ENCODE assay signal across 9 mouse cellular contexts in the genomic region with DNA sequence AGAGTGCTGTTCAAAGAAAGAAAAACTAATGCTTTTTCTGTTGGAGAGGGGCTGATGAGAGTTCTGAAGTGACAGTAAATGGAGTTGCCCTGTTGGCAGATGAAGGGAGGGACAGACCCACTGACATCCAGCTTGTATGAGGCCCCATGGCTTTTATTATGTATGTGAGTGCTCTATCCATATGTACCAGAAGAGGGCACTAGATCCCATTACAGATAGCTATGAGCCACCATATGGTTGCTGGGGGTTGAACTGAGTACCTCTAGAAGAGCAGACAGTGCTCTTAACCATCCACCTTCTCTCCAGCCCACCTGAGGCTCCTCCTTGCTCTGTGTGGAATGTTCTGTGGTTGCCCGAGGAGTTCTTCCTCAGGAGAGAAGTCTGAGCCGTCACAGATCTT. TPM values are rescaled to one million over a fixed set of nuclear protein-coding genes. Genes with fewer than 3 reads are reported as not detected.
DNase-seq lines count a peak whose midpoint lies in the region; ATAC-seq and TF ChIP-seq lines count a peak whose summit lies in the region.
"Had no signal": no experiment of that assay in that cellular context is flagged by ENCODE, and none has a peak within 500 bp of the region (broad histone marks: within the 10 kb centered on the region; RNA-seq: fewer than 3 reads in every experiment).

No protein-coding gene starts in this region.

- H3K36me3 ChIP-seq in lung, postnatal 0 days (ENCODE audit: insufficient read depth, low read length) = peaks cover 16% of the 10 kb centered on the region; the same call in 1 of the 2 replicates

- DNase-seq in cerebellum, adult 2 months = peak in 1 of 2 experiments; percentile 28
- DNase-seq in cerebellum, adult 8-10 months = no peak
- DNase-seq in lung, postnatal 0 days (ENCODE audit: low spot score) = peak; percentile 78
- no peak for DNase-seq in lung, adult 18-20 months
- peak; percentile 8 for DNase-seq in embryo, embryonic 9.5 days (ENCODE audit: extremely low spot score)
- no peak for DNase-seq in spleen, postnatal 10 days (ENCODE audit: low spot score in 2 of 2)
- no peak for DNase-seq in cerebellum, adult 11 months

- no peaks in the 10 kb centered on the region for H3K9me3 ChIP-seq in lung, postnatal 0 days (ENCODE audit: low read length)
- H3K9me3 ChIP-seq: heart, embryonic 15.5 days had no signal

- no peaks in the 10 kb centered on the region for H3K4me1 ChIP-seq in cerebellum, adult 2 months (ENCODE audit: control insufficient read depth, insufficient read depth, low read length)
- no peaks in the 10 kb centered on the region for H3K4me1 ChIP-seq in lung, postnatal 0 days (ENCODE audit: insufficient read depth, low read depth, low read length)
- H3K4me1 ChIP-seq: heart, embryonic 15.5 days had no signal

- peak; percentile 54; the same call in 1 of the 2 replicates for TF ChIP-seq CTCF in cerebellum, adult 2 months (IDR thresholded peaks at IDR 0.05; ENCODE audit: borderline replicate concordance, insufficient read depth, low read depth, low read length)
- TF ChIP-seq CTCF in lung, postnatal 0 days (IDR thresholded peaks at IDR 0.05) = peak; percentile 77

- WGBS in cerebellum, adult 2 months = 81% methylated on average over 2 of the region's 2 CpGs
- 72% methylated on average over 2 of the region's 2 CpGs for WGBS in lung, postnatal 0 days

- ATAC-seq in lung, postnatal 0 days = peak; percentile 52; the same call in 1 of the 2 replicates
- peak; percentile 71 for ATAC-seq in monocyte, adult 5-6 weeks (replicated peaks; ENCODE audit: insufficient number of reproducible peaks, low FRiP score, low TSS enrichment, poor library complexity, severe bottlenecking)

- no peak overlapping the region for H3K9ac ChIP-seq in lung, postnatal 0 days (replicated peaks; ENCODE audit: low read depth)
- H3K9ac ChIP-seq: heart, embryonic 15.5 days had no signal

- TF ChIP-seq EP300 in lung, postnatal 0 days (IDR thresholded peaks at IDR 0.05) = no peak

- H3K4me2 ChIP-seq in lung, postnatal 0 days (replicated peaks; ENCODE audit: low read depth, low read length) = no peak overlapping the region
- H3K4me2 ChIP-seq: heart, embryonic 15.5 days had no signal

- H3K27me3 ChIP-seq in cerebellum, adult 2 months (ENCODE audit: control insufficient read depth, insufficient read depth, low read length) = no peaks in the 10 kb centered on the region
- no peaks in the 10 kb centered on the region for H3K27me3 ChIP-seq in lung, postnatal 0 days (replicated peaks; ENCODE audit: insufficient read depth, low read length)
- H3K27me3 ChIP-seq: heart, embryonic 15.5 days had no signal

- no peak overlapping the region for H3K27ac ChIP-seq in cerebellum, adult 2 months (ENCODE audit: insufficient read depth, low read length)
- no peak overlapping the region for H3K27ac ChIP-seq in lung, postnatal 0 days (ENCODE audit: low read length)
- H3K27ac ChIP-seq: heart, embryonic 15.5 days had no signal

- TF ChIP-seq POLR2A in cerebellum, adult 2 months (IDR thresholded peaks at IDR 0.05; ENCODE audit: borderline replicate concordance, insufficient read depth, low read length) = no peak

- H3K4me3 ChIP-seq in cerebellum, adult 2 months (replicated peaks; ENCODE audit: insufficient read depth, low read depth, low read length) = no peak overlapping the region
- H3K4me3 ChIP-seq in lung, postnatal 0 days (ENCODE audit: low read depth, low read length) = no peak overlapping the region
- H3K4me3 ChIP-seq: heart, embryonic 15.5 days had no signal

RNA-seq across cellular contexts. Expression of a gene that starts 6.3 kb away (rescaled TPM):
- 9.5 and 9.7 TPM in 2 replicates for polyA plus RNA-seq in cerebellum, adult 2 months (2012; rRNA removed)
- 6.8 and 7.0 TPM in 2 replicates for polyA plus RNA-seq in lung, postnatal 0 days (2015; fragmentation: Nextera tagmentation; extraction: Ambion mirVana)
- total RNA-seq in monocyte, adult 5-6 weeks (2017) = 11.2 to 25.2 TPM (median 23.5 TPM) in 3 replicates

RNA-seq across cellular contexts. Expression of a gene that starts 6.7 kb away (rescaled TPM):
- polyA plus RNA-seq in cerebellum, adult 2 months (2012; rRNA removed) = 80.6 and 82.5 TPM in 2 replicates
- polyA plus RNA-seq in lung, postnatal 0 days (2015; fragmentation: Nextera tagmentation; extraction: Ambion mirVana) = 119 TPM in 2 replicates
- 4.8 to 57.7 TPM (median 47.6 TPM) in 3 replicates for total RNA-seq in monocyte, adult 5-6 weeks (2017)

Comparison
In these comparisons a context has a peak if more than half of its experiments do, and no peak if none do; other contexts are left out.
1. DNase-seq: peak in lung, postnatal 0 days (single experiment) and embryo, embryonic 9.5 days (single experiment); none in cerebellum, adult 8-10 months (single experiment), lung, adult 18-20 months (0 of 2), spleen, postnatal 10 days (0 of 2) and cerebellum, adult 11 months (single experiment).